Mouse (Mus musculus): ENCODE results near the gene Gm10486. TPM values are rescaled to one million over a fixed set of nuclear protein-coding genes. Genes with fewer than 3 reads are reported as not detected.
"Not testable (repeated sequence)": the region's sequence is repeated elsewhere in the genome, so short reads cannot be mapped to it uniquely, and the experiment has no call there.

Gm10486 gene
- total RNA-seq (2022), result not detected

- not testable (repeated sequence) for DNase-seq (ENCODE audit: low spot score in 2 of 2)
Measured at GRCm38 (mm10) chrX:35067084-35067483, at the start of gene Gm10486. TSS of gene Gm10486 (plus strand) at chrX:35067384.

Data from gastrocnemius, adult 8-10 months (tissue).